8 mouse cellular contexts compared by ENCODE assay signal in the genomic region with DNA sequence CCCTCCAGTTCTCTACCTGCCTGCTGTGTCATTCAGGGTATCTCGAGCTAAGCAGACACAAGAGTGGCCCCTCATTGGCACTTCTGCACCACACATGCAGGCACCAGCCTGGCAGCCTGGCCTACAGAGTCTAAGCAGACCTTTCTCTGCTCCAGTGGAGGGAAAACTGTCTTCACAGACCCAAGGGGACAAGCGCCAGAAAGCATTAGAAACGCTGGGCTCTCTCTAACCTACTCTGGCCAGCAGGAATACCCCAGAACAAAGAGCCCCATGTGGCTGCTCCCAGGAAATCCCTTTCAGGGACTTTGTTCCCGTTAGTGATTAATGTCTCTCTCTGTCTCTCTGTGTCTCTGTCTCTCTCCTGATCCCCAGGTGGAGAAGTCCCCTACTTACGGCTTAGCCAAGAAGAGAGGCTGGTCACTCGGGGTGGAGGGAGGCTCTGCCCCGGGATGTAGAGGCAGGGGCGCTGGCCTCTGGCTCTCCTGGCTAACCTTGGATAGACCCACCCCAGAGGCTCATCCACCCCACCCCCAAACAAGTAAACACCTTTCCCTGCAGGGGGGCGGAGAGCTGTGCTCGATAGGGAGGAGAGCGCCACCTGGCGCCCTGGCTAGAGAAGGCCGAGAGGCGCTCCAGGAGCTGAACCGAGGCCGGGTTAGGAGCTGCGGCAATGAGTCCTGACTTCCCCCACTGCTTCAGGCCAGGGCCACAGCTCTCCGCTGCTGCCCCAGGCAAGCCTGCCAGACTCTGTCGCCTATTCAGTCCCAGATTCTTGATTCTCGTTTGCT. TPM values are rescaled to one million over a fixed set of nuclear protein-coding genes. Genes with fewer than 3 reads are reported as not detected.
DNase-seq lines count a peak whose midpoint lies in the region; ATAC-seq and TF ChIP-seq lines count a peak whose summit lies in the region.

No protein-coding gene starts in this region.

- peak overlapping the region; percentile 48 for H3K9ac ChIP-seq in forebrain, embryonic 12.5 days
- no peak overlapping the region for H3K9ac ChIP-seq in heart, embryonic 15.5 days
- no peak overlapping the region for H3K9ac ChIP-seq in liver, adult 2 months (ENCODE audit: low read depth, low read length)
- H3K9ac ChIP-seq in neural tube, embryonic 11.5 days (ENCODE audit: low read length), result peak overlapping the region; percentile 38; the same call in 1 of the 2 replicates

- TF ChIP-seq CTCF in liver, adult 2 months (IDR thresholded peaks at IDR 0.05; ENCODE audit: low read depth, low read length), result peak; percentile 84

- H3K27ac ChIP-seq in forebrain, embryonic 12.5 days, result peak overlapping the region; percentile 98
- peak overlapping the region; percentile 1; the same call in 1 of the 2 replicates for H3K27ac ChIP-seq in heart, embryonic 15.5 days
- no peak overlapping the region for H3K27ac ChIP-seq in liver, adult 2 months (replicated peaks; ENCODE audit: insufficient read depth, low read depth, low read length)
- H3K27ac ChIP-seq in neural tube, embryonic 11.5 days (ENCODE audit: low read depth, low read length), result peak overlapping the region; percentile 92

- no peaks in the 10 kb centered on the region for H3K79me2 ChIP-seq in liver, adult 2 months (ENCODE audit: control insufficient read depth, insufficient read depth, low read length)

- DNase-seq in CD4-positive helper T cell, adult 2 months (ENCODE audit: low read depth, low spot score), result peak; percentile 51
- DNase-seq in c-Kit-positive CD71-positive TER-119-negative erythroid progenitor cells, embryonic 14.5 days (ENCODE audit: low read depth), result peak; percentile 15
- DNase-seq in kidney, postnatal 10 days, result peak; percentile 87
- DNase-seq in liver, adult 2 months (ENCODE audit: extremely low read depth, low read depth, low spot score), result peak; percentile 18
- peak; percentile 89 for DNase-seq in neural tube, embryonic 11.5 days (ENCODE audit: low spot score)
- DNase-seq in telencephalon, adult 2 months (ENCODE audit: low read depth, low spot score), result peak; percentile 71

- no peaks in the 10 kb centered on the region for H3K36me3 ChIP-seq in forebrain, embryonic 12.5 days (replicated peaks)
- no peaks in the 10 kb centered on the region for H3K36me3 ChIP-seq in heart, embryonic 15.5 days
- H3K36me3 ChIP-seq in liver, adult 2 months (ENCODE audit: control insufficient read depth, insufficient read depth, low read length), result no peaks in the 10 kb centered on the region
- no peaks in the 10 kb centered on the region for H3K36me3 ChIP-seq in neural tube, embryonic 11.5 days (ENCODE audit: control insufficient read depth, insufficient read depth, low read length)

- no peak for TF ChIP-seq POLR2A in liver, adult 2 months (IDR thresholded peaks at IDR 0.05; ENCODE audit: extremely low read depth, insufficient read depth, low read length)

- peaks cover 46% of the 10 kb centered on the region for H3K4me1 ChIP-seq in forebrain, embryonic 12.5 days
- H3K4me1 ChIP-seq in heart, embryonic 15.5 days (replicated peaks), result peaks cover 40% of the 10 kb centered on the region
- no peaks in the 10 kb centered on the region for H3K4me1 ChIP-seq in liver, adult 2 months (ENCODE audit: control insufficient read depth, insufficient read depth, low read length)
- H3K4me1 ChIP-seq in neural tube, embryonic 11.5 days (ENCODE audit: control insufficient read depth, insufficient read depth, low read length), result peaks cover 24% of the 10 kb centered on the region

- peak overlapping the region; percentile 24 for H3K4me3 ChIP-seq in forebrain, embryonic 12.5 days (replicated peaks)
- peak overlapping the region; percentile 25; the same call in 1 of the 2 replicates for H3K4me3 ChIP-seq in heart, embryonic 15.5 days
- H3K4me3 ChIP-seq in liver, adult 2 months (ENCODE audit: insufficient read depth, low read depth, low read length), result no peak overlapping the region
- no peak overlapping the region for H3K4me3 ChIP-seq in neural tube, embryonic 11.5 days (ENCODE audit: low read depth, low read length)

- peak; percentile 12; the same call in 1 of the 2 replicates for ATAC-seq in forebrain, embryonic 12.5 days (ENCODE audit: low FRiP score)
- ATAC-seq in heart, embryonic 15.5 days (replicated peaks; ENCODE audit: insufficient number of reproducible peaks, insufficient read depth, low FRiP score, low read depth), result 0 out of 2 replicates have a peak, but pooled peaks have one; percentile 38
- peak; percentile 16; the same call in 1 of the 2 replicates for ATAC-seq in neural tube, embryonic 11.5 days (ENCODE audit: insufficient read depth, low FRiP score, low TSS enrichment)

- no peaks in the 10 kb centered on the region for H3K27me3 ChIP-seq in forebrain, embryonic 12.5 days
- H3K27me3 ChIP-seq in heart, embryonic 15.5 days, result peaks cover 15% of the 10 kb centered on the region; the same call in 1 of the 2 replicates
- H3K27me3 ChIP-seq in liver, adult 2 months (ENCODE audit: control insufficient read depth, insufficient read depth, low read length), result 0 out of 2 replicates have a peak, but pooled peaks cover 8% of the 10 kb centered on the region
- no peaks in the 10 kb centered on the region for H3K27me3 ChIP-seq in neural tube, embryonic 11.5 days (ENCODE audit: control insufficient read depth, insufficient read depth, low read length)

- 4% methylated on average over 20 of the region's 20 CpGs for WGBS in forebrain, embryonic 12.5 days
- 10% methylated on average over 20 of the region's 20 CpGs for WGBS in heart, embryonic 15.5 days
- 4% methylated on average over 20 of the region's 20 CpGs for WGBS in liver, adult 2 months
- WGBS in neural tube, embryonic 11.5 days, result 7% methylated on average over 20 of the region's 20 CpGs

- H3K4me2 ChIP-seq in forebrain, embryonic 12.5 days, result peak overlapping the region; percentile 48
- peak overlapping the region; percentile 42 for H3K4me2 ChIP-seq in heart, embryonic 15.5 days
- H3K4me2 ChIP-seq in neural tube, embryonic 11.5 days (ENCODE audit: low read depth), result peak overlapping the region; percentile 35

- 0 out of 2 replicates have a peak, but pooled peaks cover 7% of the 10 kb centered on the region for H3K9me3 ChIP-seq in forebrain, embryonic 12.5 days
- no peaks in the 10 kb centered on the region for H3K9me3 ChIP-seq in heart, embryonic 15.5 days (replicated peaks)
- no peaks in the 10 kb centered on the region; the same call in 1 of the 2 replicates for H3K9me3 ChIP-seq in neural tube, embryonic 11.5 days (ENCODE audit: control insufficient read depth, low read length)

RNA-seq across cellular contexts. Expression of a gene that starts 49.9 kb away (rescaled TPM):
- 0.54 TPM in 1 of 2 replicates, not detected in the other for polyA plus RNA-seq in forebrain, embryonic 12.5 days (2016; fragmentation: Nextera tagmentation; extraction: Ambion mirVana)
- not detected in 2 replicates for polyA plus RNA-seq in heart, embryonic 15.5 days (2015; fragmentation: Nextera tagmentation; extraction: Ambion mirVana)
- not detected in 2 replicates for total RNA-seq in liver, adult 2 months (2014; rRNA removed)
- polyA plus RNA-seq in liver, adult 2 months (2012; rRNA removed), result not detected in 2 replicates
- 0.54 TPM in 1 of 2 replicates, not detected in the other for polyA plus RNA-seq in neural tube, embryonic 11.5 days (2014; fragmentation: Nextera tagmentation; extraction: Ambion mirVana)

Comparison
In these comparisons a context has a peak if more than half of its experiments do, and no peak if none do; other contexts are left out.
1. DNase-seq: peak in every context shown above with its lines; median percentile 89 in neural tube, embryonic 11.5 days; 87 in kidney, postnatal 10 days; 71 in telencephalon, adult 2 months; 51 in CD4-positive helper T cell, adult 2 months; 18 in liver, adult 2 months; 15 in c-Kit-positive CD71-positive TER-119-negative erythroid progenitor cells, embryonic 14.5 days.
2. H3K4me3 ChIP-seq: peak in forebrain, embryonic 12.5 days (single experiment) and heart, embryonic 15.5 days (single experiment); none in liver, adult 2 months (single experiment) and neural tube, embryonic 11.5 days (single experiment).
3. H3K9ac ChIP-seq: peak in forebrain, embryonic 12.5 days (single experiment) and neural tube, embryonic 11.5 days (single experiment); none in heart, embryonic 15.5 days (single experiment) and liver, adult 2 months (single experiment).
4. Peak in every context shown above with its lines, with median percentiles within 50 percentile points of each other: ATAC-seq and H3K4me2 ChIP-seq.